Mouse (Mus musculus) brain, adult 2 months (tissue): ENCODE measurements around the gene Kmt5a.

ENCODE experiments used
- DNase-seq: peaks from one replicate; pipeline ENCODE4 v3.0.0; 2011; ENCODE audit warnings: low read depth, low spot score

The Kmt5a gene

GRCm38 (mm10) chr5:124439447-124440093, at the start of gene Kmt5a:
Gene Kmt5a, plus strand, starts transcription at chr5:124439930.
- DNase-seq = peak; percentile 98

GRCm38 (mm10) chr5:124392412-124392811, 47.3 kb upstream of the Kmt5a start:
- DNase-seq = no peak

- DNase-seq = no peak
Observed at GRCm38 (mm10) chr5:124393726-124394125, 46.0 kb upstream of the Kmt5a start.

- peak; percentile 24 for DNase-seq
Observed at GRCm38 (mm10) chr5:124410808-124411207, 28.9 kb upstream of the Kmt5a start.

GRCm38 (mm10) chr5:124412163-124412562, 27.6 kb upstream of the Kmt5a start:
- no peak for DNase-seq

GRCm38 (mm10) chr5:124418903-124419302, 20.8 kb upstream of the Kmt5a start:
- no peak for DNase-seq

- DNase-seq = no peak
Observed at GRCm38 (mm10) chr5:124421786-124422185, 17.9 kb upstream of the Kmt5a start.

GRCm38 (mm10) chr5:124424200-124424722, 15.5 kb upstream of the Kmt5a start:
- no peak for DNase-seq

GRCm38 (mm10) chr5:124424723-124425411, 14.9 kb upstream of the Kmt5a start:
- peak; percentile 32 for DNase-seq

GRCm38 (mm10) chr5:124425412-124426259, 14.1 kb upstream of the Kmt5a start, which contains the start of gene Sbno1:
Gene Sbno1, minus strand, starts transcription at chr5:124426001.
- DNase-seq = peak; percentile 99

- DNase-seq = no peak
Observed at GRCm38 (mm10) chr5:124426475-124427071, 13.2 kb upstream of the Kmt5a start.

GRCm38 (mm10) chr5:124432398-124433012, 7.2 kb upstream of the Kmt5a start:
- DNase-seq = peak; percentile 85

GRCm38 (mm10) chr5:124433048-124433447, 6.7 kb upstream of the Kmt5a start:
- no peak for DNase-seq

GRCm38 (mm10) chr5:124438229-124438628, 1.5 kb upstream of the Kmt5a start:
- peak; percentile 60 for DNase-seq

- DNase-seq = no peak
Observed at GRCm38 (mm10) chr5:124438746-124439145, 984 bp upstream of the Kmt5a start.

- DNase-seq = peak; percentile 76
Observed at GRCm38 (mm10) chr5:124440094-124440701, 468 bp downstream of the Kmt5a start.

GRCm38 (mm10) chr5:124442628-124443027, 2.9 kb downstream of the Kmt5a start:
- DNase-seq = no peak

GRCm38 (mm10) chr5:124444208-124444607, 4.5 kb downstream of the Kmt5a start:
- DNase-seq = no peak

- peak; percentile 94 for DNase-seq
Observed at GRCm38 (mm10) chr5:124444661-124445561, 5.2 kb downstream of the Kmt5a start.
